Mouse (Mus musculus) kidney, postnatal 10 days (tissue): ENCODE results near the gene Ramp1.

Experiments
- DNase-seq: peaks from one replicate; pipeline ENCODE4 v3.0.0; 2021; ENCODE audit warnings: mixed read lengths

Ramp1 gene

DNA sequence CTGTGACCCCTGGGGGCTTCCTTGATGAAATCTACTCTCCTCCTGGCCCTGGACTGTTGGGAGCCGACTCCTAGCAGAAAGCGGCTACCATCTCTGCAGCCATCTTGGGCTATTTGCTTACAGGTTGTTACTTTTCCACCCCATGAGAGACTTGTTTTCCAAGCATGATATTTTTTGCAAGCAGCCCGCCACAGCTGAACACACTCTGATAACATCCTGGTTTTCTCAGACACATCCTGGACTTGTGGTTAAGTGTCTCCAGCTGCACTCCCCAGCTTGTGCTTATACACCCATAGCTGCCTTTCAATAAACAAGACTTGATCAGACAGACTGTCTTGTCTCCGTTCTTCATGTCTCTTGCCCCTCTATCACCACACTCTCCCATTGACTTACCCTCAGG, 61.6 kb downstream of the Ramp1 start:
- no peak for DNase-seq

DNA sequence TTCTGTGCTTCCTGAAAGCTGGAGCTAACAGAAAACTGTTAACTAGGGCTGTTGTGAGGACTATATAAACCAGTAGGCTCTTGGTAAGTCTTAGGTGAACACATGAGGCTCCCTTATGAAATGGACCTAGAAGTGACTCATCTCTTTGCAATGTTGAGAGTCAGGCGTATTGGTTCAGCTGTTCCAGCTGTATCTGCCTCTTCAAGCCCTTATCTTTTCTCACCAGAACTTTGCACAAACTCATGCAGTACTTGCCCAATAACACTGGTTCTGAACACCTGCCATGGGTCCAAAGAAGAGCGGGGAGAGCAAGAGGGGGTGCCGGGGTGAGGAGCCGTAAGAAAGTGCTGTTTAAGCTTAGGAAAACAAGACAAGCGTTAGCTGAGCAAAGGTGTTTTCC, 68.6 kb downstream of the Ramp1 start:
- DNase-seq, result no peak

DNA sequence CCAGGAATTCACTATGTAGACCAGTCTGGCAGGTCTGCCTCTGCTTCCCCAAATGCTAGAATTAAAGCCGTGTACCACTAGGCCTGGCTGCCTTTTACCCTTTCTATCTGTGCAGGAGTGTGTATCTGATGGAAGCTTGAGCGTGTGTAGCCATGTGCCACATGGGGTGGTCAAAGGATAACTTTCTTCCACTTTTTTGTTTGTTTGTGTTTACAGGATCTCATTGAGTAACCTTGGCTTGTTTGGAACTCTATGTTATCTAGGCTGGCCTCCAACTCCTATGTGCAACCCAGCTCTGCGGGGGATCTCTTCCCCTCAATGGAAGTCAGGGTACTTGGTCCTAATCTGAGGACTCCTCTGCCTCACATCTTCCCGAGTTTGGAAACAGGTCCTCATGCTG, 69.3 kb downstream of the Ramp1 start:
- DNase-seq, result no peak

DNA sequence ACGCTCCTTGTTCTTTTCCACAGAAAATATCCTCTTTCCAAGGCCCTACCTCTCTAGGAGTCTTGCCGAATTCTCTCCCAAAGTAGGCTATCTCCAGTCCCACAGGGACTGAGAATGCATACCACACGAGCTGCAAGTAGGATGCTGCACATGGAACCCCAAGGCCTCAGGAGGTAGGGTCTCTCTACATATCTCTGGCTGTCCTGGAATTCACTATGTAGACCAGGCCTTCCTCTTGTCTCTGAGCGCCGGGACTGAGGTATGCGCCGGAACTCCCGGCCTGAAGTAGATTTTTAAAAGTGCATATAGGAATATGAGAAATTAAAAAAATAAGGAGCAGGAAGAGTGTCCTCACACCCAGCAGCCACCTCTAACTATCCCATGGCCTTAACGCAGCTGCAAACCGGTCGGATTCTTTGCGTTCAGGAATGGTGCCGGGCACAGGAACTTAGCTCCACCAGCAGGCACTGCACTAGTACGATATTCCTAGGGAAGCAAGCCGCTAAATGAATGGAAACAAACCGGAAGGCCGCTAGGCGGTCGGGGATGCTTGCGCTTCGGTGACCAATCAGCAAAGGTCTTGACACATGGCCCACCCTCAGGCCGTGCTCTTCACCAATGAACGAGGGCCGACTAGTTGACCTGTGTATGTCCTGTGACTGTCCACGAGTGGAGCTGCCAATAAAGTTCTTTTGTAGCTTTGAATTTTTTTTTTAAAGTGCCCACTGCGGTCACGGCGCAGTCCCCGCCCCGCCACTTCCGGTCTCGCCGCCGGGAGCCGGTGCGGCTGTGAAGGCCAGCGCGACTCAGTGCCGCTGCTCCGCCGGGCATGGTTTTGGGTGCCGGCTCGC, 70.2 kb downstream of the Ramp1 start, which contains the start of gene Ube2f:
Gene Ube2f (plus strand): TSS at position 741 of the 851 bp plus-strand sequence.
- DNase-seq, result peak; percentile 93

DNA sequence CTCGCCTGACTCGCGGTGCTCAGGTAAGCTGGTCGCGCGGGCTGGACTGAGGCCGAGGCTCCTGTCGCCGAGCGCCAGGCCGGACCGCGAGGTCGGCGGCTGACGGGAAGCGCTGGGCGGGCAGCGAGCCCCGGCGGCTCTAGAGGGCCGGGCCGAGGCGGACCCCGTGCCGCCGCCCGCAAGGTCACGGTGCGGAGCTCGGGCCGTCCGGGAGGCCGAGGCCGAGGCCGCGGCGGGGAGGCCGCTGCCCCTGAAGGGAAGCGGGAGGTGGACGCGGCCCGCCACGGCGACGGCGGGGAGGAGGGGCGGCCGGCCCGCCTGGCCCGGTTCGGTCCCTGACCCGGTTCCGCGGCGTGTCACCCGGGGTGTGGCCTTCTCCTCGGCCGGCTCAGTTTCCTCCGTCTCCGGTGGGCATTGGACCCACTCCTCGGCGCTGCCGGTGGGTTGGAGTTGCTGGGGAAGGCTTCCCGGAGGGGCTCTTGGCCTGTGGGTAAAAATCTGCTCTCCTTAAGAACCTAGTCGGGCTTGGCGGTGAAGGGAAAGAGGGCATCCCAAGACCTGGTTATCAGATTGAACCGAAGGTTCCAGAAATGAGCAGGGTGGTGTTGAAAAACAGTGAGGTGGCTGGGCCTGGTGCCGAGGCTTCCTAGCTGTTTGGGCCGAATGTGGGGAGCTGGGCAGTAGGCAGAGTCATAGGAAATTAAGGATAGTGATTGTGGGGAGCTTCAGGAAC, 71.0 kb downstream of the Ramp1 start:
- peak; percentile 49 for DNase-seq

DNA sequence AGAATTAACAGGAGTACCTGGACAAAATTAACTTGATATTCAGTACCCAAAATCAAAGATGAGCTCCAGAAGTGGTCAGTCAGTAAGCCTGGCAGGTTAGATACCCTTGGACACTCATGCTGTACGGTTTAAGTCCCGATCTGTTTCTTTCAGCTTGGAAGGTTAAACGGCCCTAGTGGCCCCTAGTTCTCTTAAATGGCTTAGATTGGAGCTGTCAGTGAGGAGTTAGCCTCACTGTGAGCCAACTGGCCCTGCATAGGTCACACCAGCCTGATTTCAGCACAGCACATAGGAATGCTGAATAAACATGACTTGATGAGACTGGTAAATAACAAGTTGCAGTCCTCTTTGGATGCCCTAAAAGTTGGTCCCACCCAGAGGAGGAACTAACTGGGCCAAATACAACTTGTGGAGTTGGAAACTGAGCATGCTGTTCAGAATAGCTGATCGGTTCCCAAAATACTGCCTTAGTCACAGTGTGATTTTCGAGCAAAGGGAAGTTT, 71.6 kb downstream of the Ramp1 start:
- no peak for DNase-seq

DNA sequence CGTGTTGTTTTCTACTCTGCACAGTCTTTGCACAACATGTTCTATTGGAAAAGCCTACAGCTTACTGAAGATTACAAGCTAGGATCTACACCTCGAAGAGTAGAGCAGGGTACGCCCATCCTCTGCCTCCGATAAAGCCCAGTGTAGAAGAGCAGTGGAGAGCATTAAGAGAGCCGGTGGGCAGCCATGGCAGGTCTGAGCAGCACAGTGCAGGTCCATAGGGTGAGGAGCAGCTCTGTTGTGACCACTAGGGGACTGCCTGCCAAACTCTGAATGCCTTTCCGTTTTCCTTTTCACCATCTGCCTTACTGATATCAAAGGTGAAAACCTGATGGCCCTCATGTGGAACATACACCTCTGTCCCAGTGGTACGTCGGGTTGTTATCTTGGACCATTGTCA, 72.3 kb downstream of the Ramp1 start:
- DNase-seq, result peak; percentile 25

DNA sequence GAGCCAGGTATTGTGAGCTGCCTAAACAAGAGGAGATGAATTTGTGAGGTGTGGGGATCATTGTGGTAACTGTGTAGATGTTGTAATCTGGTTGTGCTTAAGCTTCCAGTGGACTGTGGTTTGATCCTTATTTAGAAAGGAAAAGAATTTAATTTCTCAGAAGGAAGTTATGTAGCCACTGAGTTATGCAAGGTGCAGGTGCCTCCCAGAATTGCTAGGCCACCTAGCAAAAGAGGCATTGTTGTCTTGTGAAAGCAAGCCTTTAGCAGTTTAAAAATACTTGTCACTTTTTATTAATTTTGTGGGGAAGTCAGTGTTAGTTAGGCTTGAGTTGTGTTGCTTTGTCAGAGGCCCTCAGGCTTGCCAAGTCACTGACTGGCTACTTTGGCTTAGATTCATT, 78.3 kb downstream of the Ramp1 start:
- no peak for DNase-seq

DNA sequence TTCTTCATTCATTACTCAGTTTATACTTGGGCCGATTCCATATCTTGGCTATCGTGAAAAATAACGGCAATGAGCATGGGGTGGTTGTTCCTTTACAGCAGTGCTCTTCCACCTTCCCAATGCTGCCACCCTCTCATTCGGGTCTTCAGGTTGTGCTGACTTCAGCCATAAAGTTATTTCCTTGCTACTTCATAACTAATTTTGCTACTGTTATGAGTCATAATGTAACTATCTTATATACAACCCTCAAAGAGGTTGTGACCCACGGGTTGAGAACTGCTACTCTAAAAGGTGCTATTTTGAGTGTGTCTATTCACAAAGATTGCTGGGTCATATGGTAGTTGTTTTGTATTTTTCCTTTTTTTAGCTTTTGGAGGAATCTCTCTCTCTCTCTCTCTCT, 80.2 kb downstream of the Ramp1 start:
- no peak for DNase-seq

DNA sequence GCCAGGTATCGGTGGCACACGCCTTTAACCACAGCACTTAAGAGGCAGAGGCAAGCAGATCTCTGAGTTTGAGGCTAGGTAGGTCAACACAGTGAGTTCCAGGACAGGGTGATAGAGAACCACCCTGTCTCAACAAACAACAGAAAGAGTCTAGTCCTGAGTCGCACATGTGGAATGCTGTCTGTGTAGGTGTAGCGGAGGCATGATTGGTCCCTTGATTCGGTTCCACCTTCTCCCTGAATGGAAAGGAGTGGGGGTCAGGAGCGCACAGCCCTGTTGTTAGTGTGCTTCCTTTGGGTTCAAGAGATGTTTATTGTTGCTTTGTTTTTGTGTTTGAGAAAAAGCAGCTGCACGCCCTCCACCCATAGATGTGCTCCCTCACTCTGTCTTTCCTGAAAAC, 82.9 kb downstream of the Ramp1 start:
- DNase-seq, result no peak

DNA sequence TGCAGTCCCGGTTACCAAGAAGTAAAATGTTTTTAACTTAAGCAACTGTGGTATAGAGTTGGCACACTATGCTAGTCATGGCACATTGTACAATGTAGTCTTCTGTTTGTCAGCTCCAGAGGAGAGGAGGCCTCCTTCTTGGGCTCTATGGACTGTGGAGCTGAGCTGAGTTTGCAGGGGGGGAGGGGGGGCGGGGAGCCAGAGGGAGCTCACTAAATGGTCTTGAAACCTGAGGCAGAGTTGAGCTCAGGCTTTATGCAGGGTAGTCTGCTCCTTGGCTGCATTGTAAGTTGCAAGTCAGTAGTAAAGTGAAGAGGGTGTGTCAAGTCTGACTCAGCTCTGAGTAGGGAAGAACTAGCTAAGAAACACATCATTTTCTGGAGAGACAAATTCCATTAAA, 92.6 kb downstream of the Ramp1 start:
- no peak for DNase-seq
